Mouse (Mus musculus): ENCODE measurements around the gene Pemt. TPM values are rescaled to one million over a fixed set of nuclear protein-coding genes. Genes with fewer than 3 reads are reported as not detected.

The Pemt gene
- polyA plus RNA-seq, 1 experiment from 2014 or later, result 23.5 TPM

DNA sequence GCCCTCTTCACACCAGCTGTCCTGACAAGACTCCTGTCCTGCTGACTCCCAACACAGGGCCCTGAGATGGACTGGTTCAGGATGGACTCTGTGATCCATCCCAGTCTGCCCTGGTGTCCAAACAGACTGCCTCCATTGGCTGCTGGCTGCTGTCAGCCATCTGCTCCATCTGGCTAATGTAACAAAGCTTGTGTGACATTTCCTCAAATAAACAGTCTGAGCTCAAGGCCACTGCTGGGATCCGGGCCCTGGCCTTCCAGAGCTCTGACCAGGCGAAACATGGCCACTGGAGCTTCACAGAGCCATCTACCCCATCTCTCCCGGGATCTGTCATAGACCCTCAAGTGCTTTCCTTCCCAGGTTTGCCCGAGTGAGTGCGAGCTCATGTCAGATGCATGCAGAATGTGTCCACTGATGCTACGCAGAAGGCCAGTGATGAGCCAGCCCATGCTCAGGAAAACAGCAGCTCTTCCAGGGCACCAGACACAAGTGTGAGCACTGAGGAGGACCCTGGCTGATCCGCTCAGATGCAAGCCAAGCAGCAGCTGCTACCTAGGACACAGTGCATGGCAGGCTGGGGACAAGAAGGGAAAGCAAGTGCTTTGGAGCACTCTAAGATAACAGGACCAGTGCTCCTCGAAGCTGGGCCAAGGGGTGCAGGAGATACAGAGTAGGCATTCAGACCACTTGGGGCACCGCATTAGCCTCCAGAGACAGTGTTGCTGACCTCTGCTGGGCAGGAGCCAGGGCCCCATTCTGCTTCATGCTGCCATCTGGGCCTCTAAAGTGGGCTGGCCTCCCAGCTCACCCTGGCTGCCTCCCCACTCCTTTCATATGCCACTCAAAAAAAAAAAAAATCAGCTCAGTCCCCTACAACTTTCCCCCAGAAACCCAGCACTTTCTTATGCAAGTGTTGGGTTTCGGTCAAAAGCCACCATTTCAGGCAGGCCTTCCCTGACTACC lies 18.1 kb downstream of the Pemt start:
- no peaks in the 10 kb centered on the region for H3K36me3 ChIP-seq (replicated peaks)
- H3K4me1 ChIP-seq (replicated peaks), result no peaks in the 10 kb centered on the region
- no peak overlapping the region for H3K4me3 ChIP-seq (replicated peaks)
- no peak overlapping the region for H3K9ac ChIP-seq
- no peak for ATAC-seq (ENCODE audit: insufficient read depth)
- H3K27me3 ChIP-seq, result no peaks in the 10 kb centered on the region
- no peak overlapping the region for H3K4me2 ChIP-seq
- no peak overlapping the region for H3K27ac ChIP-seq (replicated peaks)
- 54% methylated on average over 10 of the region's 10 CpGs for WGBS (ENCODE audit: insufficient replicate concordance)
- H3K9me3 ChIP-seq (replicated peaks), result no peaks in the 10 kb centered on the region

GRCm38 (mm10) chr11:60027272-60027671 lies 19.0 kb downstream of the Pemt start:
- no peak overlapping the region for H3K4me3 ChIP-seq (replicated peaks)
- no peaks in the 10 kb centered on the region for H3K4me1 ChIP-seq (replicated peaks)
- WGBS (ENCODE audit: insufficient replicate concordance), result 0% methylated on average over 2 of the region's 2 CpGs
- no peaks in the 10 kb centered on the region for H3K36me3 ChIP-seq (replicated peaks)
- H3K27me3 ChIP-seq, result no peaks in the 10 kb centered on the region
- H3K4me2 ChIP-seq, result no peak overlapping the region
- ATAC-seq (ENCODE audit: insufficient read depth), result no peak
- no peak overlapping the region for H3K27ac ChIP-seq (replicated peaks)
- no peak overlapping the region for H3K9ac ChIP-seq
- no peaks in the 10 kb centered on the region for H3K9me3 ChIP-seq (replicated peaks)

- ATAC-seq (ENCODE audit: insufficient read depth), result no peak
Observed at GRCm38 (mm10) chr11:60026166-60026565, 20.1 kb downstream of the Pemt start.

DNA sequence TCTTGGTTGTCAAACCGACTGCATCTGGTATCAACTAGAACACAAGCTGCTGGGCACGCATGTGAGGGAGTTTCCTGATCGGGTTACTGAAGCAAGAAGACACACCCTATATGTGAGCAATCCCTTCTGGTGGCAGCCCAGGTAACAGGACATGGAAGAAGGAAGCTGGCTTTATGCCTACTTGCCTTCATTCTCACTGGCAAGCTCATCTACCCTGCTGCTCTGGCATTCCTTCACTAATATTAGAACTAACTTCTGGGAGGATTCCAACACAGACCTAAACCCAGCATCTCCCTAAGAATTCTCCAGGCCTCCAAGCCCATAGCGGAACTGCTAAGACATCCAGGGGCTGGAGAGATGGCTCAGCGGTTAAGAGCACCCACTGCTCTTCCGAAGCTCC lies 25.1 kb downstream of the Pemt start:
- Histone ChIP-seq H3K36me3 (replicated peaks) (no peaks in the 10 kb centered on the region), H3K9ac (no peak overlapping the region), H3K9me3 (replicated peaks) (no peaks in the 10 kb centered on the region), H3K27ac (replicated peaks) (no peak overlapping the region), H3K4me3 (replicated peaks) (no peak overlapping the region), H3K27me3 (no peaks in the 10 kb centered on the region), H3K4me2 (no peak overlapping the region), H3K4me1 (replicated peaks) (no peaks in the 10 kb centered on the region)
- no peak for ATAC-seq (ENCODE audit: insufficient read depth)
- 70% methylated on average over 6 of the region's 6 CpGs for WGBS (ENCODE audit: insufficient replicate concordance)

More at GRCm38 (mm10) chr11:60026166-60026565, 20.1 kb downstream of the Pemt start:
- H3K4me1 ChIP-seq (replicated peaks), result no peaks in the 10 kb centered on the region
- H3K9ac ChIP-seq, result no peak overlapping the region
- H3K4me3 ChIP-seq (replicated peaks), result no peak overlapping the region
- WGBS (ENCODE audit: insufficient replicate concordance), result 65% methylated on average over 5 of the region's 5 CpGs
- H3K36me3 ChIP-seq (replicated peaks), result no peaks in the 10 kb centered on the region
- no peaks in the 10 kb centered on the region for H3K9me3 ChIP-seq (replicated peaks)
- H3K27ac ChIP-seq (replicated peaks), result no peak overlapping the region
- no peak overlapping the region for H3K4me2 ChIP-seq
- no peaks in the 10 kb centered on the region for H3K27me3 ChIP-seq

DNA sequence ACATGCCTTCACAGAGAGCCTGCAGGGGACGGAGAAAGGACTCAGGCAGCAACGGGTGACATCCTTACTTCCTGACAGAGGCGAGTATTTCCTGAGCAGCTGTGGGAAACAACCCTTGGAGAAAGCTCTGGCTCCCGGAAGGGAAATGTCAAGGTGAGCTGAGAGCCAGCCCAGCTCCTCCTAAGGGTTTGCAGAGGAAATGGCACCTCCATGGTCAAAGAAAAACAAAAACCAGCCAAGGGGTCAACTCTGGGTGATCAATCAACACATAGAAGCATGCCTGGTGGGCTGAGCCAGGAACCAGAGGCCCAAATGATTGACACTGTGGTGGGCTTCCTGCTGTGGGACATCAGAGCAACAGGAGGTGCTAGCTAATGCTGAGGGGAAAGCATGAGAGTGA lies 29.6 kb downstream of the Pemt start:
- H3K27ac ChIP-seq (replicated peaks), result no peak overlapping the region
- H3K4me2 ChIP-seq, result no peak overlapping the region
- H3K9me3 ChIP-seq (replicated peaks), result no peaks in the 10 kb centered on the region
- H3K36me3 ChIP-seq (replicated peaks), result no peaks in the 10 kb centered on the region
- no peak overlapping the region for H3K4me3 ChIP-seq (replicated peaks)
- H3K27me3 ChIP-seq, result no peaks in the 10 kb centered on the region
- H3K9ac ChIP-seq, result no peak overlapping the region
- ATAC-seq (ENCODE audit: insufficient read depth), result no peak
- 32% methylated on average over 4 of the region's 4 CpGs for WGBS (ENCODE audit: insufficient replicate concordance)
- no peaks in the 10 kb centered on the region for H3K4me1 ChIP-seq (replicated peaks)

DNA sequence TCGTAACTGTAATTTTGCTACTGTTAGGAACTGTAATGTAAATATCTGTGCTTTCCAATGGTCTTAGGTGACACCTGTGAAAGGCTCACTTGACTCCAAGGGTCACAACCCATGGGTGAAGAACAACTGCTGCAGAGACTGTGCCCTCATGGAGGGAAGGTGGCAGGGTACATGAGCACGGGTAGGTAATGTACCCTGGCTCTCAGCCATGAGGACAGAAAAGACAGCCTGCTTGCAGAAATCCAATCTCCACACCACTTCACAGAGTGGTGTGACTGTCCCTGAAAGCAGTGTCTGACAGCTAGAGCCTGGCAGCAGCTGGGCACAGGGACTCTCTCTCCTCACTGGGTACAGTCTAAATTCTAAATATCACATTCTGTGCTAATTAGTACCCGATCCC lies 34.8 kb downstream of the Pemt start:
- no peaks in the 10 kb centered on the region for H3K9me3 ChIP-seq (replicated peaks)
- no peaks in the 10 kb centered on the region for H3K4me1 ChIP-seq (replicated peaks)
- ATAC-seq (ENCODE audit: insufficient read depth), result no peak
- no peaks in the 10 kb centered on the region for H3K27me3 ChIP-seq
- H3K27ac ChIP-seq (replicated peaks), result no peak overlapping the region
- no peaks in the 10 kb centered on the region for H3K36me3 ChIP-seq (replicated peaks)
- H3K4me3 ChIP-seq (replicated peaks), result no peak overlapping the region
- no peak overlapping the region for H3K9ac ChIP-seq
- WGBS (ENCODE audit: insufficient replicate concordance), result 59% methylated on average over 3 of the region's 3 CpGs
- no peak overlapping the region for H3K4me2 ChIP-seq

DNA sequence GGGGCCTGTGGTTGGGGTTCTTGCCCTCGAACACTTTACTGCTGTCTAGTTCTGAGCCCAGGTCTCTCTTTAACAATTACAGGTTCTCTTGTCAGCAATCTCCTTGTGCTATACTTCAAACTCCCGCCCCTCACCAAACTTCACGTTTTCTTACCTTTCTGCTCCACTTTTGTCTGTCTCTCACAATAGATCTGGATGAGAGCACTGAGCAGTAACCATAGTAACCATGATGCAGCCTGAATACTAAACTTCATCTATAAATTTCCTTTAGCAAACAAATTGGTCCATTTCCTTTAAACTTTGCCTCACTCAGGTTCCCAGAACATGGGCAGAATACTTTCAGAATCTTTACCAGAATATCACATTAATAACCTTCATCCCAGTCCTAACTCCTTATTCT lies 36.8 kb downstream of the Pemt start:
- no peaks in the 10 kb centered on the region for H3K36me3 ChIP-seq (replicated peaks)
- H3K4me1 ChIP-seq (replicated peaks), result no peaks in the 10 kb centered on the region
- H3K4me2 ChIP-seq, result no peak overlapping the region
- H3K9ac ChIP-seq, result no peak overlapping the region
- WGBS (ENCODE audit: insufficient replicate concordance), result 56% methylated on average over 3 of the region's 3 CpGs
- no peak overlapping the region for H3K4me3 ChIP-seq (replicated peaks)
- ATAC-seq (ENCODE audit: insufficient read depth), result no peak
- no peak overlapping the region for H3K27ac ChIP-seq (replicated peaks)
- H3K27me3 ChIP-seq, result no peaks in the 10 kb centered on the region
- H3K9me3 ChIP-seq (replicated peaks), result no peaks in the 10 kb centered on the region

DNA sequence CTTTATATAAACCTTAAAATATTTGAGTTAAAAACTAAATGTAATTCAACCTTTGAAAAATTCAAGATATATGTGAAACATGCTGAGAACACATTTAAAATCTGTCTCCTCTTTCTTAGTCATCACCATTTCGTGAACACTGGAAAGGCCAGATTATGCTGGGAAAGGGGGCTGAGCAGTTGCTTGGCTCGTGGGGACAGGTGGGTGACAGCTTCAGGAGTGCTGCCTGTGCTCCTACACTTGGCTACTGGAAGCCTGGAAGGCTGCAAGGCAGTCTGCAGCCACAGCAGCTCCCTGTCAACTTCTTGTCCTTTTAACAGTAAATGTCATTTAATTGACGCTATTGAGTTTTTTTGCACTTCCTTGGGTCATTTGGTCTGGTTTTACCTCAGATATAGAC lies 40.4 kb downstream of the Pemt start:
- Histone ChIP-seq H3K4me2 (no peak overlapping the region), H3K9ac (no peak overlapping the region), H3K4me3 (replicated peaks) (no peak overlapping the region), H3K36me3 (replicated peaks) (no peaks in the 10 kb centered on the region), H3K4me1 (replicated peaks) (no peaks in the 10 kb centered on the region), H3K27me3 (no peaks in the 10 kb centered on the region), H3K27ac (replicated peaks) (no peak overlapping the region), H3K9me3 (replicated peaks) (no peaks in the 10 kb centered on the region)
- ATAC-seq (ENCODE audit: insufficient read depth), result no peak
- 49% methylated on average over 3 of the region's 3 CpGs for WGBS (ENCODE audit: insufficient replicate concordance)

DNA sequence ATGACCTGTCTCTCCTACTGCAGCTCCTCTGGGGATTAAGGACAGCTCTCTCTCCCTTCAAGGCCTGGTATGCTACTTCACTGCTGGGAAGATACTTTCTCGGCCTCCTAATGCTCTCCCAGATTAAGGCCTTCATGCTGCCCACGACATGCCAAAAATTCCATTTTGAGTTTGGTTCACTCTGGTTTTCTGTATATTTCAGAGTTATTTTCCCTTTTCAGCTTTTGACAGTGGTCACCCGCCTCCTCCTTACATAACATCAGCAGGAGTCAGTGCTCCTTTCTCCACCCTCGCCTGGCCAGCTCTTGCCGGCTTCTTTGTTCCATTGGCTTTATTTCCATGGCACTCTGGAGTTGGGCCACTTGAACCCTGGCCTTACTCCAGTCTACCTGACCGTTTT lies 41.6 kb downstream of the Pemt start:
- Histone ChIP-seq H3K4me2 (no peak overlapping the region), H3K27me3 (no peaks in the 10 kb centered on the region), H3K36me3 (replicated peaks) (no peaks in the 10 kb centered on the region), H3K4me1 (replicated peaks) (no peaks in the 10 kb centered on the region), H3K9me3 (replicated peaks) (no peaks in the 10 kb centered on the region), H3K27ac (replicated peaks) (no peak overlapping the region), H3K4me3 (replicated peaks) (no peak overlapping the region), H3K9ac (no peak overlapping the region)
- no peak for ATAC-seq (ENCODE audit: insufficient read depth)
- 63% methylated on average over 6 of the region's 6 CpGs for WGBS (ENCODE audit: insufficient replicate concordance)

- H3K4me3 ChIP-seq (replicated peaks), result no peak overlapping the region
- 73% methylated on average over 7 of the region's 8 CpGs for WGBS (ENCODE audit: insufficient replicate concordance)
- H3K4me1 ChIP-seq (replicated peaks), result no peaks in the 10 kb centered on the region
Observed at GRCm38 (mm10) chr11:60003811-60004210, 42.5 kb downstream of the Pemt start.

GRCm38 (mm10) chr11:60001231-60001980 lies 44.9 kb downstream of the Pemt start:
- WGBS (ENCODE audit: insufficient replicate concordance), result 57% methylated on average over 5 of the region's 5 CpGs
- H3K27ac ChIP-seq (replicated peaks), result no peak overlapping the region
- no peak for ATAC-seq (ENCODE audit: insufficient read depth)
- no peaks in the 10 kb centered on the region for H3K9me3 ChIP-seq (replicated peaks)
- H3K4me1 ChIP-seq (replicated peaks), result no peaks in the 10 kb centered on the region
- H3K4me2 ChIP-seq, result no peak overlapping the region
- no peaks in the 10 kb centered on the region for H3K36me3 ChIP-seq (replicated peaks)
- no peak overlapping the region for H3K9ac ChIP-seq
- no peak overlapping the region for H3K4me3 ChIP-seq (replicated peaks)
- no peaks in the 10 kb centered on the region for H3K27me3 ChIP-seq

More at GRCm38 (mm10) chr11:60003811-60004210, 42.5 kb downstream of the Pemt start:
- Histone ChIP-seq H3K36me3 (replicated peaks) (no peaks in the 10 kb centered on the region), H3K27me3 (no peaks in the 10 kb centered on the region), H3K4me2 (no peak overlapping the region), H3K27ac (replicated peaks) (no peak overlapping the region), H3K9ac (no peak overlapping the region), H3K9me3 (replicated peaks) (no peaks in the 10 kb centered on the region)
- ATAC-seq (ENCODE audit: insufficient read depth), result no peak

All from liver, embryonic 15.5 days (tissue).